Mouse (Mus musculus): ENCODE measurements at regions not wholly inside any gene's neighbourhood (a gene's known extent, or its start where the extent isn't known, plus 50 kb on each side); places are given as distances from the start of the nearest gene placed in this dataset.

DNA sequence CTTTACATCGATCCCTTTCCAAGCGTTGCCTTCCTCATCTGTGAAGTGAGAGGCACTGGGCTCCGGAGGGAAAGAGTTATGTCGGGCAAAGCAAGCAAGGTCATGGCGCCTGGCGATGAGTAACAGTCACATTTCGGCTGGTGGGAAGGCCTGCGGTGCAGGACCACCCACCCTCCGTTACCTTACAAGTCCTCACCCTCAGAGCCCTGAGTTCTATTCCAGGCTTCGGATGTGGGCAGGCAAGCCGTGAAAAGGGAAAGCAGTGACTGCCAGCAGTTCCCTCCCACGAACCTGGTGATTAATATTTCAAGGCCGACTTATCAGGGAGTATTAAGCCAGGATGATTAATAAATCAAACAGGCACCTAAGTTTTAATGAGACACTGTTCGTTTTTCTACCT lies 209.7 kb downstream of the Drd1 start:
- TF ChIP-seq POLR2A (IDR thresholded peaks at IDR 0.05; ENCODE audit: low read depth, low read length) (no peak), CTCF (IDR thresholded peaks at IDR 0.05; ENCODE audit: extremely low read depth, insufficient read depth, insufficient read length, insufficient replicate concordance) (no peak)

Measured in spleen, adult 2 months (tissue).